Mouse (Mus musculus): ENCODE measurements around the gene Wwc2.

- no peak for TF ChIP-seq GATA1 (IDR thresholded peaks at IDR 0.05; ENCODE audit: borderline replicate concordance, low read length)
- TF ChIP-seq FLI1 (IDR thresholded peaks at IDR 0.05; ENCODE audit: low read length): no peak
These were observed 137.4 kb downstream of the Wwc2 start for GRCm38 (mm10) chr8:47853356-47853755.
